Mouse (Mus musculus): ENCODE results near the gene Xirp2.

DNA sequence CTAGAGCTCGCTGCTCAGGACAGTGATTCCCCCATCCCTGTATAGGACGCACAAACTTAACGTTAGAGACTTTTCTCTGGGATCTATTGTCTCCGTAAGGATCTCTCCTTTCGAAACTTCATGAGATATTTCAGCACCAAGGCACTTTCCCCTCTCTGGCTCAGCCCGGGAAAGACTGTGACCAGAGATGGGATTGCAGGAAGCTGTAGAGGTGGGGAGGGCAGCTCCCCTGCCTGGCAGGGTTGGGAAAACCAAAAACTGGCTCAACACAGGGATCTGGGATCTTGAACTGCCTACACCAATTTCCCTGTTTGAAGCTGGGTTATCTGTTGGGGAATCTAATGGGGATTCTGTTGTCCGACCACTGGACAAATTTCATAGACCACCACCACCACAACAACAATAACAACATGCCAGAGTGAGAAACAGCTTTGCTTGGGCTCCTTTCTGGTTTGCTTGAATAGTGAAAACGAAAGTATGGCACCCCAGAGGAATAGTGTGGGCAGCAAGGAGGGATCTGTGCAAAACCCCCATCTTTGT lies 121.4 kb downstream of the Xirp2 start:
- TF ChIP-seq CTCF (IDR thresholded peaks at IDR 0.05; ENCODE audit: control insufficient read depth, insufficient read depth, insufficient replicate concordance, low read depth, low read length) = no peak
- TF ChIP-seq POLR2A (IDR thresholded peaks at IDR 0.05; ENCODE audit: control insufficient read depth, low read depth, low read length) = no peak

All from testis, adult 2 months (tissue).